Mouse (Mus musculus) cerebellum, postnatal 10 days (tissue): ENCODE data around the gene Pdcd7.

Source experiments
- DNase-seq, 2 experiments: peaks; one replicate each; pipeline ENCODE4 v3.0.0; 2021; ENCODE audit warnings: mixed read lengths in 2 of 2

The Pdcd7 gene

GRCm38 (mm10) chr9:65404331-65405183 lies 58.7 kb downstream of the Pdcd7 start:
- DNase-seq: peak; percentile 88 to 89

- no peak for DNase-seq
These were observed 59.2 kb downstream of the Pdcd7 start for GRCm38 (mm10) chr9:65405184-65405449.

- no peak for DNase-seq
These were observed 61.4 kb downstream of the Pdcd7 start for GRCm38 (mm10) chr9:65407327-65407726.

- DNase-seq: no peak
These were observed 62.0 kb downstream of the Pdcd7 start for GRCm38 (mm10) chr9:65407861-65408260.

GRCm38 (mm10) chr9:65408871-65409295 lies 63.0 kb downstream of the Pdcd7 start:
- DNase-seq: peak; percentile 56 to 58
